Mouse (Mus musculus): ENCODE results near the gene Fbxl15. TPM values are rescaled to one million over a fixed set of nuclear protein-coding genes. Genes with fewer than 3 reads are reported as not detected.

Gene Fbxl15
- total RNA-seq, 2 experiments from 2014 or later: not detected

DNA sequence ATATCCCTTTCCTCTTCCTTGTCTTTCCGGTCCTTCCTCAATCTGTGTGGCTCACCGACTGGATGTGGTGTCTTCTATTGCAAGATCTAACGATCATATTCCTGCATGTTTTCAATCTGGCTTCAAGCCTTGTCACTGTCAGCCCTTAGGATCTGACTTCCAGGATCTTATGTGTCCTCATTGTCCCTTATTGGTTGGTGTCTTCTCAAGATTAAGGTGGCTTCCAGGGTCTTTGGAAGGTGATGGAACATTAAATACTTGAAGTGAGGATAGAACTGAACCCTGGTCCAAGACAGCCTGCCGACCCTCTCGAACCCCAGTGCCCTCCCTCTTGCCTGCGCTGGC lies 10.9 kb downstream of the Fbxl15 start:
- peak; percentile 22 for ATAC-seq (replicated peaks; ENCODE audit: low FRiP score, poor library complexity, severe bottlenecking)

DNA sequence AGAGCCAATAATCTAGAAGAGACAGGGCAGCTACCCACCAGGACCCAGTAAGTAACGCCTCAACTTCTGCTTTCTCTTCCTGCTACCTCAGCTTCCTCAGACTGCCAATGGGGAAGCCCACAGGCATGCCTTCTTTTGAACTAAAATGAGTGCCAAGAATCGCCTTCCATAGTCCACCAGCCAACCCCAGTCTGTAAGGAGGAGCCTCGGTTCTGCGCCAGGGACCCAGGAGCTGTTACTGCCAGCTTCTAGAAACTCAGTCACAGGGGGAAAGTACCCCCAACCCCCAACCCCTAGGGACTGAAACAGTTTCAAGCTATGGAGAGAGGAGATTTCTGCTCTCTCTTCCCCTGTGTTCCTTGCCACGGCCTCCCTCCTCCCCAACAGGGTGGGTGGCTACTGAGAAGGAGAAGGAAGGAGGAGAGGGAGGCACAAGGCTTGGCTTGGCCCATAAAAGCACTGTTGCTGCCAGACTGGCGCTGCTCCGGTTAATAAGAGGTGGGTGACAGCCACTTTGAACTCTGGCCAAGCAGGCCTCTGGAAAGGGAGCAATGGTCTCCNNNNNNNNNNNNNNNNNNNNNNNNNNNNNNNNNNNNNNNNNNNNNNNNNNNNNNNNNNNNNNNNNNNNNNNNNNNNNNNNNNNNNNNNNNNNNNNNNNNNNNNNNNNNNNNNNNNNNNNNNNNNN lies 11.4 kb downstream of the Fbxl15 start:
- no peak for ATAC-seq (replicated peaks; ENCODE audit: low FRiP score, poor library complexity, severe bottlenecking)

GRCm38 (mm10) chr19:46344710-46345419 lies 16.9 kb downstream of the Fbxl15 start:
- ATAC-seq (replicated peaks; ENCODE audit: low FRiP score, poor library complexity, severe bottlenecking): no peak

DNA sequence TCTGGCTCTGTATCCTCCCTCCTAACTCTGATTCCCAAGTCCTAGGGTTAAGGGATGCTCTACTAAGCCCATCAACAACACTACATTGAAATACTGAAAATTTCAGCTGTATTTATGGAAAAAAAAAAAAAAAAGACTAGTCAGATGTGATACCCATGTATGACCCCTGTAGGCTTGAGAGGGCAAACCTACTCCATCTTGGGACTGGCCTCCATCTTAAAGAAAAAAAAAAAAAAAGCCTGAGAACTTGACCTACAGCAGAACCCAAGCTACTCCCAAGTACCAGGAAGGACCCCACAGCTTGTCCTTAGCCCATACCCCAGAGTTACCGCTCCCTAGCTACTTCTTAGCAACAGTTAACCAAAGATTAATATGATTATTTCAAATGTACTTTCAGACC lies 19.2 kb downstream of the Fbxl15 start:
- no peak for ATAC-seq (replicated peaks; ENCODE audit: low FRiP score, poor library complexity, severe bottlenecking)

GRCm38 (mm10) chr19:46347936-46348668 lies 20.1 kb downstream of the Fbxl15 start:
- ATAC-seq (replicated peaks; ENCODE audit: low FRiP score, poor library complexity, severe bottlenecking): no peak

- ATAC-seq (replicated peaks; ENCODE audit: low FRiP score, poor library complexity, severe bottlenecking): no peak
These were observed 20.9 kb downstream of the Fbxl15 start for GRCm38 (mm10) chr19:46348761-46349458.

GRCm38 (mm10) chr19:46349550-46349949 lies 21.6 kb downstream of the Fbxl15 start:
- no peak for ATAC-seq (replicated peaks; ENCODE audit: low FRiP score, poor library complexity, severe bottlenecking)

GRCm38 (mm10) chr19:46350168-46350932 lies 22.4 kb downstream of the Fbxl15 start, which contains the start of gene 2310034G01Rik:
Gene 2310034G01Rik (minus strand): TSS chr19:46350302.
- no peak for ATAC-seq (replicated peaks; ENCODE audit: low FRiP score, poor library complexity, severe bottlenecking)

DNA sequence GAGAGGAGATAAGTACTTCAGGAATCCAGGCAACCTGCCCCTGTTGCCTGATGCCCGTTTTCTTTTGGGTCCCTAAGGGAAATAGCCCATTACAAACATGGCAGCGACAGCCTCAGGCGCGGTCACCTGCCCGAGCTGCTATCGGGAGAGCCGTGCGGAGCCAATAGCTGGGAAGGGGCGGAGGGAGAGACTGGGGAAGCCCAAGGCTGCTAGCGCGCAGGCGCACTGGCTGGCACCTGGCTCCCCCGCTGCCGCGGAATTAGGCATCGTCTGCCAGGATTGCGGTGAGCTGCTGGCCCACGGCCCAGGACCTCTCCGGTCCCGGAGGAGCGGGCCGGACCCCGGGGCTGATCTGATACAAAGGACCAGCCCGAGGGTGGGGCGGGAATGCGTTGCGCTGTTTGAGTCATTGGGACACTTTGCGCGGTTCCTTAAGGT lies 28.7 kb downstream of the Fbxl15 start:
- peak; percentile 86 for ATAC-seq (replicated peaks; ENCODE audit: low FRiP score, poor library complexity, severe bottlenecking)

DNA sequence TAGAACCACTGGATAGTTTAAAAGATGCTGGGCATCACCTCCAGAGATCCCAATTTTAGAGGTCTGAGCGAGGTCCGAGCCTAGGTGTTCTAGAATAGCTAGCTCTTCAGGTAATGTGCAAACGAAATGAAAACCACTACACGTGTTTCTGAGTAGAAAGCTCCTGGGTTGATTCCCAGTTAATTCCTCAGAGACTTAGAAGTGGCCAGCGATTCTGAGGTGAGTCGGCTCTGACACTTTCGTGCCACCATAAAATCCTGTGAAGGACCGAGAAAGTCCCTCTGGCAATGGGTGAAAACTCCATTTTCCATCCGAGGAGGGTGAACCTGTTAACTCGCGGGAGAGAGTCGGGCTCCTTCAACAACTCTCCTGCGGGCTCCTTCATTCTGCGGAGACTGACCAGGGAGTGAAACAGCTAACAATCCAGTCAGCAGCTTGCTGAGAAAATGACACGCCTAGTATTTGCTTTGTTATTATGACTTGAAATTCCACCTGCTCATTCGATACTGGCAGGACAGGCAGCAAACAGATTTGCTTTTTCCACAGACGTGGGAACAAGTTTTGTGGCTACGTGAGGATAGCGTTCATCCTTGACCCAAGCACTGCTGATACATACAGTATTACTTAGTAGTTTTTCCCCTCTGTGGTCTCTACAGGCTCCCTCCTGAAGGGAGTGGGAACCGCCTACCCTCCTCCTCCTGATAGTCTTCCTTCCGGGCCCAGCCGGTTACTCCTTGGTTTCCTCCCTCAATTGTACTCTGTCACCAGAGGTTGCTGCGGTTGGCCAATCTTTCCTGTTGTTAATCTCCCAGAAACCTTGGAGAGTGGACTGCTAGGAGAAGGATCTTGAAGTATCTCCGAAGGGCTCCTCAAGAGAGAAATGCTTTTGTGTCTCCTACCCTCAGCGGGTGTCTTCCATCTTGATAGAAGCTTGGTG lies 29.6 kb downstream of the Fbxl15 start:
- no peak for ATAC-seq (replicated peaks; ENCODE audit: low FRiP score, poor library complexity, severe bottlenecking)

DNA sequence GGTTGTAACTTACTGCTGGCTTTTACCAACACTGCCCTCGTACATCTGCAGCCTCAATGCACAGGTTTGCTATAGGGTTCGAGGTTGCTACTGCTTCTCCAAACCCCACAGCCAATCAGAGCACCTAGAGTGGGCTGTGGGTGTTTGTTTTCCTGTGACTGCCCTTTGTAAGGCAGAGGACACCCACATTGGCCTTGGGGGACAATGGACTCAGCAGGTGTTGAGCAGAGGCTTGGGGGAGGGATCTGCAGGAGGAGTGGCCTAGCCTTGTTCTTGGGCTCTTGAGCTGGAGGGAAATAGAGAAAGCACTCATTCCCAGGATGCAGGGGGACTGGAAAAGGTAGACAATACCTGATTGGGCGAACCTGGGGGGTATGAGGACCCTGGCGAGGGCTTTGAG lies 30.4 kb downstream of the Fbxl15 start:
- no peak for ATAC-seq (replicated peaks; ENCODE audit: low FRiP score, poor library complexity, severe bottlenecking)

GRCm38 (mm10) chr19:46362104-46362503 lies 34.1 kb downstream of the Fbxl15 start:
- no peak for ATAC-seq (replicated peaks; ENCODE audit: low FRiP score, poor library complexity, severe bottlenecking)

DNA sequence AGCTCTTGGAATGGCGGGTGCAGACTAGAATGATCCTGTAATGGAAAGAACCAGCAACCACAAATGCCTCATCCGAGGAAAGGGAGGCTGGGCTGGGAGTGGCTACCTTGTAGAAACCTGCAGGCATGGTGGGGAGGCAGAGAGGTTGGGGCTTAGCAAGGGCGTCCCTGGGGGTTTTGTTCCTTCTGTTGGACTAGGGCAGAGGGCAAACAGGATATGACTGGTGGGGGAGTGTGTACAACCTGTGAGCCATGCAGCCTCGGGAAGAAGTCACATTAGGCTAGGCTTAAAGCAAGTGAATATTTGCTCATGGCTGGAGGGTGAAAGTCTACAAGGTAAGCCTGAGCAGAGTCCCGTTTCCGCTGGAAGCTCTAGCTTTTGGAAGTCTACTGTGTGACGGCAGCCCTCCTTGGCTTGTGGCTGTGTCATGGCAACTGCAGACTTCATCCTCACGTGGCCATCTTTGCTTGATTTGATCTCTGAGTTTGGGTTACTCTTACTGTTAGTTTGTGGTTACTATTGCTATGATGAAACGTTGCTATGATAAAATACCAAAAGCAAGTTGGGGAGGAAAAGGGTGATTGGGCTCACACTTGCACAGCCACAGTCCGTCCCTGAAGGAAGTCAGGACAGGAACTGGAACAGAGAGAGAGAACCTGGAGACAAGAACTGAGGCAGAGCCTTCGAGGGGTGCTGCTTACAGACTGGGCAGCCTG lies 35.5 kb downstream of the Fbxl15 start:
- ATAC-seq (replicated peaks; ENCODE audit: low FRiP score, poor library complexity, severe bottlenecking): no peak

DNA sequence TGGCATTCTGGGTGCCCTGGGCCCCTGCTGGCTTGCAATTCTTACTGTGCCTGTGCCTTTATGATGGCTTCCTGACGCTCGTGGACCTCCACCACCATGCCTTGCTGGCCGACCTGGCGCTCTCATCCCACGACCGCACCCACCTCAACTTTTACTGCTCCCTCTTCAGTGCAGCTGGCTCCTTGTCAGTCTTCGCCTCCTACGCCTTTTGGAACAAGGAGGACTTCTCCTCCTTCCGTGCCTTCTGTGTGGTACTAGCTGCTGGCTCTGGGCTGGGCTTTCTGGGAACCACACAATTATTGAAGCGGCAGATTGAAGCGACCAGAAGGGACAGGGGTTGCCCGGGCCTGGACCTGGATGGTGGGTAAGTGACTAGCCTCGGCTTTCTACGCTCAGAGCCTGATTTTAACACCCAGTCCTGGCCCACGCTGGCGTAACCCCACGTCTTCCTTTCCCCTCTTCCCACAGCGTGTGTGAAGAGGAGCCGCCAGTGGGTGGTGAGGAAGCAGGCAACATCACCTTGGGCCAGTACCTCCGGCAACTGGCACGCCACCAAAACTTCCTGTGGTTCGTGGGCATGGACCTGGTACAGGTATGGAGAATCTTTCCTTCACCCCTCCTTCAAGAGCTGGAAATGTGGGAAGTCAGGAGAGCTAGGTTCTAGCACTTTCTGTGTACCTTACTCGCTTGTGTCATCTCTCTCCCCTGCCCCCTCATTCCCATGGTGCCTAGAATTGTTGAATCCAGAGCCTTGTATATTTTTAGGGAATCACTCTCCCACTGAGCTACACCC lies 40.0 kb downstream of the Fbxl15 start:
- no peak for ATAC-seq (replicated peaks; ENCODE audit: low FRiP score, poor library complexity, severe bottlenecking)

GRCm38 (mm10) chr19:46369204-46369603 lies 41.2 kb downstream of the Fbxl15 start:
- no peak for ATAC-seq (replicated peaks; ENCODE audit: low FRiP score, poor library complexity, severe bottlenecking)

- ATAC-seq (replicated peaks; ENCODE audit: low FRiP score, poor library complexity, severe bottlenecking): 0 out of 2 replicates have a peak, but pooled peaks have one; percentile 15
These were observed 46.6 kb downstream of the Fbxl15 start for GRCm38 (mm10) chr19:46374477-46375088.

GRCm38 (mm10) chr19:46375489-46375888 lies 47.5 kb downstream of the Fbxl15 start:
- ATAC-seq (replicated peaks; ENCODE audit: low FRiP score, poor library complexity, severe bottlenecking): no peak

All from erythroblast, adult 5-6 weeks (primary cell).